Mouse (Mus musculus) liver, embryonic 14.5 days (tissue): ENCODE measurements around the gene Pacs2.

ENCODE experiments used
- CTCF ChIP-seq: IDR thresholded peaks from 2 replicates; pipeline ENCODE4 v1.5.1; 2016; ENCODE audit warnings: antibody characterized with exemption, low read depth, control low read depth
- EP300 ChIP-seq: IDR thresholded peaks from 2 replicates; pipeline ENCODE4 v1.6.1; 2016; ENCODE audit warnings: antibody characterized with exemption, low read depth

DNA sequence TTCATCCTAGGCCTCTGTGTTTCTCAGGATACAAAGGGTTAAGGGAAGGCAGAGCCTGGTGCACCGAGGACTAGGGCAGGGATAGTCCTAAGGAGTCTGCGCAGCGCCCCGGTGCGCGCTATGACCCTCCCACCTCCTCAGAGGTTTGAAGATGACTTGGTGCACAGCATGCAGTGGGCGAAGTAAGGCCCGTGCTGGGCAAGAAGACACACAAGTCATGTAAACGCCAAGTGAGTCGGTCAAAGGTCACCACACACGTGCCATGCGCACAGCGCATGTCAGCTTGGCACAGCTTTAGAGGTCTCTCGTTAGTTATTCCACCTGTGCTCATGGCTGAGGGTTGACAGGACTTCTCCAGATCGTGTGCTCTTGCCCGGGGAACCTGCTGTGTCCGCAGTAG is 75.7 kb downstream of the Pacs2 start:
- TF ChIP-seq CTCF (no peak), EP300 (no peak)
